Mouse (Mus musculus): ENCODE results near the gene Pamr1. TPM values are rescaled to one million over a fixed set of nuclear protein-coding genes. Genes with fewer than 3 reads are reported as not detected.

Gene Pamr1
- polyA plus RNA-seq, 1 experiment from 2014 or later, result 59.4 TPM

DNA sequence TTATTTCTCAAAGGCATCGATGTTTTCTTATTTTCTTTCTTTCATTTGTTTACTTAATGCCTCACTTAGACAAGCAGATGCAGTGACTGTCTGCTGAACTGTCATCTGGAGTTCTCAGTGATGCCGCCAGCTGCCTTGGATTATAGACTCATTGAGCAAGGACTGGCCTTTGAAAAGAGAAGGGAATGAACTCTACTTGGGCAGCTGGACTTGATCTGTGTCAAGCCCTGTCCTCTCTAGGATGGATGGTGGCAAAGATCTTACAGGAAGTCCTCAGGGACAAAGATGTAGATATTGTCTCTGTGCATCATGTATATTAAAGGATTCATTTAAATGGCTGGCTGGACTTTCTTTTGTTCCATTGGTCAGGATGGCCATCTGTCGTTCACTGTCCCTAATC is 114.1 kb downstream of the Pamr1 start:
- Histone ChIP-seq H3K4me3 (no peak overlapping the region), H3K36me3 (no peaks in the 10 kb centered on the region), H3K27me3 (peaks cover 35% of the 10 kb centered on the region), H3K27ac (no peak overlapping the region), H3K9ac (no peak overlapping the region), H3K4me1 (peaks cover 14% of the 10 kb centered on the region), H3K4me2 (no peak overlapping the region), H3K9me3 (no peaks in the 10 kb centered on the region)
- no peak for ATAC-seq (ENCODE audit: insufficient number of reproducible peaks, low FRiP score, low TSS enrichment, low read depth)
- WGBS, result 64% methylated on average over 3 of the region's 3 CpGs

DNA sequence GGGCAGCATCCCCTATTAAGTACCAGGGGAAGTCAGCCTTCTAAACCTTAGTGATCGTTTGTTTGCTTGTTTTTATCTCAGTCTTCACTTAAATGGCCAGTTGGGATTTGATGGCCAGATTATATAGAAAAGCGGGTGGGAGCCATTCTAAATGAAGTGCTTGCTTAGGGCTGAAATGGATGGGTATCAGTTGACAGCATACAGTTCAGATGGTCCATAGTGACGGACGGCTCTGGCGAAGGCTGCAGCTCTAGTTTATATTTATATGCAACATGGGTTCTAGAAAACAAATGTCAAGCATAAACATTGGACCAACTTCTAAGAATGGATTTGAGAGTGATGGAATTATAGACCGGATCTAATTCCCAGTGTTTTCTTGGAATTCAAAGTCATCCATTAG is 118.2 kb downstream of the Pamr1 start:
- 64% methylated on average over 6 of the region's 6 CpGs for WGBS
- no peak overlapping the region for H3K9ac ChIP-seq
- peaks cover 5% of the 10 kb centered on the region; the same call in 1 of the 2 replicates for H3K27me3 ChIP-seq
- ATAC-seq (ENCODE audit: insufficient number of reproducible peaks, low FRiP score, low TSS enrichment, low read depth), result no peak
- no peak overlapping the region for H3K4me3 ChIP-seq
- no peaks in the 10 kb centered on the region for H3K36me3 ChIP-seq
- peaks cover 4% of the 10 kb centered on the region; the same call in 1 of the 2 replicates for H3K4me1 ChIP-seq
- H3K9me3 ChIP-seq, result no peaks in the 10 kb centered on the region
- no peak overlapping the region for H3K4me2 ChIP-seq
- no peak overlapping the region for H3K27ac ChIP-seq

DNA sequence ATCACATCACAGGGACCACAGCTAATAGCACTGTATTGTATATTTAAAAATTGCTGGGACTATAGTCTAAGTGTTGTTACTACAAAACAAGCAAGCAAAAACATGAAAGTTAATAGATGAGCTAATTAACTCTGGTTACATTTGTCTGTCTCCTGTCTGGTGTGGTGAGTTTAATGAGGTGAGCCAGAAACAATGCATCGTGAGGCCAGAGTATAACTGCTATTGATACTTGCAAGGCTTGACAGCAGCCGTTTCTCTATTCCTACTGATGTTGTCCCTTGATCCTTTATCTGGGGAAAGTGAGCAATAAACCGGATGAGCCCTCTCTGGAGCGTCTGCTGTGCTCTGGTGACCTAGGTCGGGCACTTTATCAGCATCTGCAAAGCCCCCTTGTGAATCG is 119.8 kb downstream of the Pamr1 start:
- WGBS, result 25% methylated on average over 6 of the region's 6 CpGs
- no peak for ATAC-seq (ENCODE audit: insufficient number of reproducible peaks, low FRiP score, low TSS enrichment, low read depth)

DNA sequence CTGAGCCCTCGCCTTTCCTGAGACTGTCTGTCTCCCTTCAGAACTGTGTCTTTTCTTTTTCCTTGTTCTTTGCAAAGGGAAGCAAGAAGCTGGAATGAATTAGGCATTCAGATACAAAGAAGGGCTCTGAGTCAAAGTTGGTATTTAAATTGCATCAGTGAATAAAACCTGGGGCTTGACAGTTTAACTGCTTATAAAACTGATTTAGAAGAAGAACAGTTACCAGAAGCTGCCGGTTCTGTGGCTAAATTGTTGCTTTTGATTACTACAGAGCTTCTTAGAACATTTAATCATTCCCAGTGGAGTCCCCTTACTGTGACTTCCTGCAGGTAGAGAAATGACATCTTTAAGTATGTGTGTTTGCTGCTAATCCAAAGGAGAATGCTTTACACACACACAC is 124.8 kb downstream of the Pamr1 start:
- H3K9me3 ChIP-seq, result no peaks in the 10 kb centered on the region
- ATAC-seq (ENCODE audit: insufficient number of reproducible peaks, low FRiP score, low TSS enrichment, low read depth), result no peak
- no peaks in the 10 kb centered on the region for H3K36me3 ChIP-seq
- no peak overlapping the region for H3K4me3 ChIP-seq
- H3K27me3 ChIP-seq, result peaks cover 5% of the 10 kb centered on the region; the same call in 1 of the 2 replicates
- no peak overlapping the region for H3K4me2 ChIP-seq
- peaks cover 25% of the 10 kb centered on the region for H3K4me1 ChIP-seq
- 23% methylated on average over 2 of the region's 2 CpGs for whole genome bisulfite sequencing
- H3K9ac ChIP-seq, result no peak overlapping the region
- H3K27ac ChIP-seq, result no peak overlapping the region

More for the DNA sequence above, 119.8 kb downstream of the Pamr1 start:
- Histone ChIP-seq H3K4me2 (no peak overlapping the region), H3K27ac (no peak overlapping the region), H3K27me3 (0 out of 2 replicates have a peak, but pooled peaks cover 5% of the 10 kb centered on the region), H3K9ac (no peak overlapping the region), H3K36me3 (no peaks in the 10 kb centered on the region), H3K4me1 (peaks cover 5% of the 10 kb centered on the region), H3K4me3 (no peak overlapping the region), H3K9me3 (no peaks in the 10 kb centered on the region)

DNA sequence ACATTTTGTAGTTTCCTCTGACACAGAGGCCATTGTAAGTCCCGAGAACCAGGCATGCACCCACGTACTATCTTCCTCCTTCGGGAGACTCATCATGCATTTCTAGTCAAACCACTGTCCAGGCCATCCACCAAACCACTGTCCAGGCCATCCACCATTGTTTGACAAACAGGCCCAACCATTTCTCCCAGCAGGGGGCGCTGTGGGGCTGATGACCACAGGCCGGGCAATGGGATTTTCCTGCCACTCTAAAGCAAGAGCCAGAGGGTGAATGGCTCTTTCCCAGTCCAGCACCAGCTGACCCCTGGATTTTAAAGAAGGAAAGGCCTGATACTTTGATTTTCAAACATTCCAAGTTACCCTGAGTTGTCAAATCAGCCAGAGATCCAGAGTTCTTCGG is 125.5 kb downstream of the Pamr1 start:
- Histone ChIP-seq H3K36me3 (no peaks in the 10 kb centered on the region), H3K27ac (peak overlapping the region; percentile 4; the same call in 1 of the 2 replicates), H3K4me3 (no peak overlapping the region), H3K9me3 (no peaks in the 10 kb centered on the region), H3K9ac (no peak overlapping the region), H3K4me1 (peaks cover 25% of the 10 kb centered on the region), H3K27me3 (peaks cover 7% of the 10 kb centered on the region; the same call in 1 of the 2 replicates), H3K4me2 (no peak overlapping the region)
- ATAC-seq (ENCODE audit: insufficient number of reproducible peaks, low FRiP score, low TSS enrichment, low read depth), result no peak
- WGBS, result 72% methylated on average over 6 of the region's 6 CpGs

DNA sequence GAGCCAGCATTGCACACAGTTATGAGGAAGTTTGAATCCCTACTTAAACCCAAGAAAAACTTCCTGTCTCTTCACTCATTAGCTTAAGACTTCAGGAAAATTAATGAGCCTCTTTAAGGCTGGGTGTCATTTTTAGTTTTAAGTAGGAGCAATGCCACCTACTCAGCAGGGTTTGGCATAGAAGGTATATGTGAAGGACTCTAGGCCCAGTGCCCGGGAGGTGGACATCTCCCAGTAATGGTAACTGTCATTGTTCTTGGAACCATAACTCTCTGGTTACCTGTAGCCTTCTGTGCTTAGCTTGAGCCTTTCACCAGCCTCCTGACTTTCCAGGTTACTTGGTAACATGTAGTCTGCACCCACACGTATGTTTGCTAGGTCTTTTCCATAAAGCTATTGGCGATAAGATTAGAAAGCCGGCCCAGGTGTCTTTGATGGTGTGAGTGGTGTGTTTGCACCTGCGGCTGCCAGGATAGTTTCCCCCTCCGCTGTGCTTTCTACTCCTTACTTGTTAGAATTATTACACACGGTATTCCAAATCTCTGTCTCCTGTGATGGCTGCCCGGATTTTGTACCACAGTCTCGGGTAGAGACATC is 127.0 kb downstream of the Pamr1 start:
- H3K27me3 ChIP-seq, result peaks cover 16% of the 10 kb centered on the region; the same call in 1 of the 2 replicates
- no peak overlapping the region for H3K4me3 ChIP-seq
- no peak overlapping the region for H3K9ac ChIP-seq
- H3K9me3 ChIP-seq, result no peaks in the 10 kb centered on the region
- H3K4me1 ChIP-seq, result peaks cover 25% of the 10 kb centered on the region
- no peak overlapping the region for H3K27ac ChIP-seq
- 86% methylated on average over 9 of the region's 9 CpGs for WGBS
- H3K36me3 ChIP-seq, result no peaks in the 10 kb centered on the region
- no peak overlapping the region for H3K4me2 ChIP-seq
- no peak for ATAC-seq (ENCODE audit: insufficient number of reproducible peaks, low FRiP score, low TSS enrichment, low read depth)

DNA sequence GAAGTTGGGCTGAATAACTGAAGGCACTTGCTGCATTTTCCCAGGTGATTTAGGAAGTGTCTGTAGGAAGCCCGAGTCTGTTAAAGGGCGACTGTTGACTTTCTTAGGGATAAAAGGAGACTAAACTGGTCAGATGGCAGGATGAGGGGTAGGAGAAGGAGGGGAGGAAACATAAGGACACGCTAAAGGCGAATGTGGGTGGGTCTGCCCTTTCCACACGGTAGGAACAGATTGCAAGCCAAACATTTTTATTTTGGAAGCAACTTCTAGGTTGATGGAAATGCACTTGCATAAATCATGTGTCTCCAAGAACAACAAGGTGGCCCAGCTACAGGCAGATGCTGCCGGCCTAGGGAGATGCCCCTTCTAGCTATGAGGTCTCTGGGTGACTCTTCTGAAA is 127.6 kb downstream of the Pamr1 start:
- Histone ChIP-seq H3K9me3 (no peaks in the 10 kb centered on the region), H3K27ac (no peak overlapping the region), H3K9ac (no peak overlapping the region), H3K4me2 (no peak overlapping the region), H3K36me3 (no peaks in the 10 kb centered on the region), H3K4me3 (no peak overlapping the region), H3K27me3 (peaks cover 16% of the 10 kb centered on the region; the same call in 1 of the 2 replicates), H3K4me1 (peaks cover 25% of the 10 kb centered on the region)
- ATAC-seq (ENCODE audit: insufficient number of reproducible peaks, low FRiP score, low TSS enrichment, low read depth), result no peak
- 78% methylated on average over 6 of the region's 6 CpGs for WGBS

DNA sequence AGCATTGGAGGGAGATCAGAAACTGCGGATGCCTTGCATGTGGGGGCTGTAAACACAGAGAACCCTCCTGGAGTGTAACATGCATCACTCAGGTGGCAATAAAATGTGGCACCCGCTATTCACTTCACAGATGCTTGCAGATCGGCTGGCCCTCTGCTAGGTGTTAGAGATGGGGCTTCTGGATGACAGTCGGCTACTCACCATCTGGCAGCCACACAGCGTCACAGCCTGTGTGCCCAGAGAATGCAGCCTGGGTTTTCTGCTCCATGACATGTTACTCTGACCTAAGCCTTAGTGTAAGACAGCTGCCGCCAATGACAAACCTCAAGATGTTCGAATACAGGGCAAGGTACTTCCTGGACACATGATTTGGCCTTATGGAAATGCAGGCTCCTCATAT is 131.5 kb downstream of the Pamr1 start:
- H3K27me3 ChIP-seq, result peaks cover 16% of the 10 kb centered on the region; the same call in 1 of the 2 replicates
- H3K9ac ChIP-seq, result no peak overlapping the region
- H3K4me2 ChIP-seq, result no peak overlapping the region
- no peak overlapping the region for H3K27ac ChIP-seq
- peaks cover 9% of the 10 kb centered on the region for H3K4me1 ChIP-seq
- WGBS, result 46% methylated on average over 7 of the region's 7 CpGs
- no peaks in the 10 kb centered on the region for H3K36me3 ChIP-seq
- H3K4me3 ChIP-seq, result no peak overlapping the region
- ATAC-seq (ENCODE audit: insufficient number of reproducible peaks, low FRiP score, low TSS enrichment, low read depth), result no peak
- H3K9me3 ChIP-seq, result no peaks in the 10 kb centered on the region

DNA sequence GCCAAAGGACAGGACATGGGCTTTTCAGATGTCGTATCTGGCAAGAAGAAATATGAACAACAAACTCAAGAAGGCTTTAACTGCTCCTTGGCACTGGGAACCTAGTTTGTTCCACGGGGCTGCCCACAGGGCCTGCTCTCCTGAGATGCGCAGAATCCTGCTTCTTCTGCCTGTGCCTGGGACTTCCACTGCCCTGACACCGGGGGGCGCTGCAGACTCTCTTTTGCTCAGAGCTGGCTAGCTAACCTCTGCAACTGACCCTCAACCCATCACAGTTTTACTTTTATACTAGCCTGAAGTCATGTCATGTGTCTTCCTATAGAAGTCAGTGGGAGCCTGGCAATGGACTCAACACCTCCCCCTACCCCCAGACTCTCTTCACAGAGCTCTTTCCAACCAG is 132.4 kb downstream of the Pamr1 start:
- H3K9ac ChIP-seq, result no peak overlapping the region
- no peak overlapping the region for H3K4me3 ChIP-seq
- no peak overlapping the region for H3K4me2 ChIP-seq
- H3K27me3 ChIP-seq, result peaks cover 14% of the 10 kb centered on the region; the same call in 1 of the 2 replicates
- H3K36me3 ChIP-seq, result no peaks in the 10 kb centered on the region
- no peak for ATAC-seq (ENCODE audit: insufficient number of reproducible peaks, low FRiP score, low TSS enrichment, low read depth)
- WGBS, result 51% methylated on average over 5 of the region's 5 CpGs
- peaks cover 5% of the 10 kb centered on the region; the same call in 1 of the 2 replicates for H3K4me1 ChIP-seq
- H3K27ac ChIP-seq, result no peak overlapping the region
- H3K9me3 ChIP-seq, result no peaks in the 10 kb centered on the region

DNA sequence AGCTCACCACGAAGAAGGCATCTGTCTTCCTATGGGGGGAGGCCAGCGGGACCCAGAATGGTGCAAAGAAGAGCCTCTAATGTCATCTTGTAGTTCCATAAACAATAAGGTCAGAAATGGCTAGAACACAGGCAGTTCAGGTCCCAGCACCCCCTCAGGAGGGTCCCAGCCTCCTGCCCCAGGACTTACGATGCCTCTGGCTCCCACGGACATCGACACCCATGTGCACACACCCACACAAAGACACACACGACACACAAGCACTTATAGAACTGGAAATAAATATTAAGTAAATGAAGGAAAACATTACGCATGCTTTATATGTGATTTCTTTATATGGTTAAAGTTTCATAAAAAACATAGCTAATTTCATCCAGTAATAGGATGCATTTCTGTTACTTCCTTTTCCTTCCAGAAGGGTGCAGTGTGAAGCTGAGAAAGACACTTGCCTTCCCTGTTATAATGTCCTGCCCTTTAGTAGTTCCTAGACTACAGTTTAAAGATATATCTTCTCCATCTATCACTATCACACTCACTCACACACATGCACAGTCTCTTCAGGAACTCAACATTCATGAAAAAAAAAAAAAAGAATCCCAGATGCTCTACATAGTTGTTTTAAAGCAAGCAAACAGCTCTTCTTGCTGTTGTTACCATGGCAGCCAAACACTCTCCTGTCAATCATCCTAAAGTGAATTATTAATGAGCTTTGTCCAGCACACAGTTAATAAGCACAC is 135.7 kb downstream of the Pamr1 start:
- Histone ChIP-seq H3K4me1 (peaks cover 5% of the 10 kb centered on the region; the same call in 1 of the 2 replicates), H3K9me3 (no peaks in the 10 kb centered on the region), H3K36me3 (no peaks in the 10 kb centered on the region), H3K27me3 (peaks cover 7% of the 10 kb centered on the region; the same call in 1 of the 2 replicates), H3K27ac (no peak overlapping the region), H3K9ac (no peak overlapping the region), H3K4me2 (no peak overlapping the region), H3K4me3 (no peak overlapping the region)
- ATAC-seq (ENCODE audit: insufficient number of reproducible peaks, low FRiP score, low TSS enrichment, low read depth), result no peak
- WGBS, result 85% methylated on average over 7 of the region's 7 CpGs

DNA sequence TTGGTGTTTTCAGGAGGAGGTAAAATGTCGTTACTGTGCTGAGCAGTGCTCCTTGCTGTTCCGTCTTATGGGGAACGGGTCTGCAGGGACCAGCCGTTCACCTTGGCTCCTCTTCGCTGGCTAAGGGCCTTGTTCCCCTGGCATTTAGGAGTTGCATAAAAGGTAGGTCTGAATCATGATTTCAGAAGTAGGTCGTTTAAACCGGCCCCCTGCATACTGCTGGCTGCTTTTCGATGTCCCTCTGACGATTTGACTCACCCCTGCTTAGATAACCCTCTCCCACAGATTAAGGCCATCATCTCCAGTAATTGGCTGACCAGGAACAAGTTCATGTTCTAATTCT is 136.3 kb downstream of the Pamr1 start:
- H3K36me3 ChIP-seq, result no peaks in the 10 kb centered on the region
- ATAC-seq (ENCODE audit: insufficient number of reproducible peaks, low FRiP score, low TSS enrichment, low read depth), result no peak
- WGBS, result 57% methylated on average over 9 of the region's 9 CpGs
- no peaks in the 10 kb centered on the region for H3K9me3 ChIP-seq
- H3K27ac ChIP-seq, result no peak overlapping the region
- no peak overlapping the region for H3K4me2 ChIP-seq
- peaks cover 5% of the 10 kb centered on the region; the same call in 1 of the 2 replicates for H3K4me1 ChIP-seq
- H3K9ac ChIP-seq, result no peak overlapping the region
- no peak overlapping the region for H3K4me3 ChIP-seq
- H3K27me3 ChIP-seq, result peaks cover 2% of the 10 kb centered on the region; the same call in 1 of the 2 replicates

All from limb, embryonic 15.5 days (tissue).